Mouse (Mus musculus) gastrocnemius, postnatal 25 days (tissue): ENCODE data around the gene Plxnb1. TPM values are rescaled to one million over a fixed set of nuclear protein-coding genes. Genes with fewer than 3 reads are reported as not detected.

ENCODE experiments used
- DNase-seq: peaks from one replicate; pipeline ENCODE4 v3.0.0; 2022
- long read RNA-seq, 2 experiments: library from polyadenylated mRNA; stranded (forward); transcript quantifications; one replicate each; pipeline ENCODE4 v2.0.0; 2021
- total RNA-seq, 2 experiments: library from RNA; stranded (reverse); gene quantifications; 1 replicate in 1 of 2; 2 replicates in 1 of 2; pipeline ENCODE4 v1.2.3; 2021

The Plxnb1 gene
- total RNA-seq = 1 to 10 TPM; 1.0 to 1.7 TPM
- long read RNA-seq, experiment 1 = 0 reads
- long read RNA-seq, experiment 2 = 0 reads

GRCm38 (mm10) chr9:109095137-109095982, at the start of gene Plxnb1:
Gene Plxnb1 (plus strand): TSS chr9:109095389.
- peak; percentile 44 for DNase-seq

DNA sequence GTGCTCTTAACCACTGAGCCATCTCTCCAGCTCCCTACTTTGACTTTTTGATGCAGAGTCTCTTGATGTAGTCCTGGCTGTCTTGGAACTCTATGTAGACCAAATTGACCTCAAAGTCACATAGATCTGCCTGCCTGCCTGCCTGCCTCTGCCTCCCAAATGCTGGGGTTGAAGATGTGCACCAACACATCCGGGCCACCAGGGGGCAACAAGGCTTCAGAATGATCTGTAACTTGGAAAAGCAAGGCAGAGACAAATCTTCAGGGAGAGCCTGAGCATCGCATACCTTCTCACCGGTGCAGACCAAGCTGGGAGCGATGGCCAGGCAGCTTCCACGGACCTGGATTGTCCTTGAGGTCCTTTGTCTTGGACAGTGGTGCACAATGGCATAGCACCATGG, 48.9 kb upstream of the Plxnb1 start:
- peak; percentile 30 for DNase-seq

DNA sequence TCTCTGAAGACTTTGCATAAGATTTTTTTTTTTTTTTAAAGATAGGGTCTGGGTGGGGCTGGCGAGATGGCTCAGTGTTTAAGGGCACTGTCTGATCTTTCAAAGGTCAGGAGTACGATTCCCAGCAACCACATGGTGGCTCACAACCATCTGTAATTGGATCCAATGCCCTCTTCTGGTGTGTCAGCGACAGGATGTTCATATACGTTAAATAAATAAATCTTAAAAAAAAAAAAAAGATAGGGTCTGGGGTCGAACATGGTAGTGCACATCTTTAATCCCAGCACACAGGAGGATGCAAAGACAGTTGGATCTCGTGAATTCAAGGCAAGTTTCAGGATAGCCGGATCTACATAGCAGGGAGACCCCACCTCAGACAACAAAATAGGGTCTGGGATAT, 45.9 kb upstream of the Plxnb1 start:
- no peak for DNase-seq

DNA sequence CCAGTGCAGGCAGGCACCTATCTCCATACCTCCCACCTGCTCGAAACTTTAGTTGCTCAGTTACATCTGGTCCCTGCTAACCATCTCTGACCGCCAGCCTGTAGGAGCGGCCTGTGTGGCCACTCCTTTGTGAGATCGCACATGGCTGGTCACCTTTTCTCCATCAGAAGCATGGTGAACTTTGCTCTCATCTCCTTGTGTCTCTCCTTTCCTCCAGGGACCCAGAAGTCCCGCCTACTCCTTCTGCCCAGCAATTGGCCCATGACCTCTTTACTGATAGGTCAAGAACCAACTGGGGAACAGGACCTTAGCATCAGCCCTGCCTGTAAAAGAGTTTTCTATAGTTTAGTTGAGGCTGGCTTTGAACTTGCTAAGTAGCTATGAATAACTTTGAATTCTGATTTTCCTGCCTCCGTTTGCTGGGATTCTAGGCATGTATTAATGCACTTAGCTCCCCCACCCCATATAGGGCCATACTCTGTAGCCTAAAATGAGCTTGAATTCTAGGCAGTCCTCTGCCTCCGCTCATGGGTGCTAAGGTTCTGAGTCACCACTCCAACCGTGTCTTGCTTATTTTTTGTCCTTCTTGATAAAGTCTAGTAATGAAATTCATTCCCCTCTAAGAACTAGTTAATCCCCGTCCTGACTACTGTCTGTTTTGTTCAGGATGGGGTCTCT, 45.1 kb upstream of the Plxnb1 start:
- DNase-seq = peak; percentile 4

DNA sequence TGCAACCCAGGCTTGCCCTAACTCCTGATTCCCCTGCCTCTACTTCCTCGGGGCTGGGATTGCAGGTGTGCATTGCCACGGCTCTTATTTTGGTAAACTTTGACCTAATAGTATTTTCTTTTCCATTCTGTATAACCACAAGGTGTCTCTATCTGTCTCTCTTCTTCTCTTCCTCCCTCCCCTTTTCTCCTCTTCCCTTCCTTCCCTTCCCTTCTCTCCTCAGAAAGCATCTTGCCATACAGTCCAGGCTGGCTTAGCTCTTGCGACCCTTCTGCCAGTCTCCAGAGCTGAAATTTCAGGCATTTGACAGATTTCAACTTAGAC, 44.6 kb upstream of the Plxnb1 start:
- DNase-seq = no peak

DNA sequence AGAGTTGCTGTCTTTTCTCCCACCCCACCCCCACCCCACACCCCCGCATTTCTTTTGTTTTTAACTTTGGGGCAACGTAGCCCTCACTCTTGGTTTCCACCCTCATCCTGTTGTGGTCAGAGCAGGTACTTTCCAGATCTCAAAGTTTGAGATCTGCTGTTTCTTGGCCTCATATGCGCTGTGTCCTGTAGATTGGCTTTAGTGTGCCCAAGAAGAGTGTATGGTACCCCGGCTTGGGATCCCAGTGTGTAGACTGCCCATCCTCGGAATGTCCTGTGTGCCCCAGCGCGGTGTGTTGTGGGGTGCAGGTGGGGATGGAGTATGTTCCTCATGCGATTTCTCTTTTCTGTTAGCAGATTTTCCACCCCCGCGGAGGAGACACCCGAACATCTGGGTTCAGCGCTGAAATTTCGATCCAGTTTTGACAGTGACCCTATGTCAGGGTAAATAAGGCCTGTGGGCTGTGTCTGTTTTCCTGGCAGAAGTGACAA, 44.1 kb upstream of the Plxnb1 start:
- DNase-seq = peak; percentile 5

- peak; percentile 4 for DNase-seq
Measured at GRCm38 (mm10) chr9:109051651-109052489, 43.3 kb upstream of the Plxnb1 start.

DNA sequence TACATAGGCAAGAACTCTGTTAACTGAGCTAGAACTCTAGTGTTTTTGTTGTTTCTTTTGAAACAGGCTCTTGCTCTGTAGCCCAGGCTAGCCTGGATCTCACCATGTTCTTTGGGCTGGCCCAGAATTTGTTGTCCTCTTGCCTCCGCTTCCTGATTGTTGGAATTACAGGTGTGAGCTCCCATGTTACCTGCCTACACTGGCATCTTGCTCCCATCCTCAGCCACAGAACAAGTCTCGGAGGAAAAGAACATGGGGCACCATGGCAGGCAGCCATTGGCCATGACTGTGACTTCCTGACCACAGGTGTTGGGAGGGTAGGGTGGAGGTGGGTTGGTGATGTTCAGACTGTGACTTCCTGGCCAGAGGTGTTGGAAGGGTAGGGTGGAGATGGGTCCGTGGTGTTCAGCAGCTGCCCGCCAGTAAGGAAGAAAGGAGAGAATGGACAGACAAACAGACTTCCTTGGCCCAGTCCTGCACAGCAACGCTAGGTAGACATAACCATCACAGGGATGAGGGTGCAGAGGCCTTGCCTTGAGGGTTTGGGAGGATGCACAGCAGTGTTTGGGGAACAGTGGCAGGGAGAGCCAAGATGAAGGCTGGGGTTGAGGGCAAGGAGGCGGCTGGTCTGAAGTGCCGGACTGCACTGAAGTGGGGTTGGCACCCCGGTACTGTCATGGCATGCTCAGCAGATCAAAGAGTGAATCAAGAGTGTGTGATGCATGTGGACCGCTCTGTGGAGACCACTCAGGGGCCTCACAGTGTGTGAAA, 42.5 kb upstream of the Plxnb1 start:
- DNase-seq = no peak

DNA sequence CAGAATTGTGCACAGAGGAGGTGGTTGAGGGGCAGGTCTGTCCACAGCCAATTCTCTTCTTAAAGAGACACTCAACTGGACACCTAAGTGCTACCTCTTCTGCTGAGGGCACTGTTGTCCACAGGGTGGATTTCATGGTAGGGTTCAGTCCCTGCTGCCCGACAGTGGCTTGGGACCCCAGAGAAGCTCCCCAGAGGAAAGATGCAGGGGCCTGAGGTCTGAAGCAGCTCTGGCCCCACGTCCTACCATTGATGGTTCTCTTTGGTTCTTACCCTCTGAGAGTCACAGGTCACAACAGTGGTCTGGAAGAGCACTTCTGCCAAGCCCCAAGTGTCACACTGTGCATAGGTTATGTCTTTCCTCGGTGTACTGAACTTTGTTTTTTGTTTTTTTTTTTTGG, 41.8 kb upstream of the Plxnb1 start:
- DNase-seq = no peak

GRCm38 (mm10) chr9:109053851-109054250, 41.3 kb upstream of the Plxnb1 start:
- DNase-seq = no peak

GRCm38 (mm10) chr9:109054712-109055111, 40.5 kb upstream of the Plxnb1 start:
- peak; percentile 59 for DNase-seq

GRCm38 (mm10) chr9:109055271-109056030, 39.7 kb upstream of the Plxnb1 start:
- DNase-seq = no peak

GRCm38 (mm10) chr9:109056081-109056690, 39.0 kb upstream of the Plxnb1 start:
- DNase-seq = no peak

- no peak for DNase-seq
Measured at GRCm38 (mm10) chr9:109056916-109057315, 38.3 kb upstream of the Plxnb1 start.

- no peak for DNase-seq
Measured at GRCm38 (mm10) chr9:109057543-109057942, 37.6 kb upstream of the Plxnb1 start.

- no peak for DNase-seq
Measured at GRCm38 (mm10) chr9:109058006-109058765, 37.0 kb upstream of the Plxnb1 start.

- DNase-seq = peak; percentile 92
Measured at GRCm38 (mm10) chr9:109059136-109059903, 35.9 kb upstream of the Plxnb1 start, which contains the start of gene Trex1. Gene Trex1 (minus strand): TSS chr9:109059734.

GRCm38 (mm10) chr9:109060184-109060897, 34.8 kb upstream of the Plxnb1 start:
- no peak for DNase-seq
